Mouse (Mus musculus) stomach, embryonic 15.5 days (tissue): ENCODE results near the gene Eppin. TPM values are rescaled to one million over a fixed set of nuclear protein-coding genes. Genes with fewer than 3 reads are reported as not detected.
"Not testable (repeated sequence)": the region's sequence is repeated elsewhere in the genome, so short reads cannot be mapped to it uniquely, and the experiment has no call there.

Source experiments
- ATAC-seq: fragments of 200-750 bp; cut with Nextera tagmentation; 2 replicates; pipeline ENCODE4 v1.8.0; 2017; ENCODE audit warnings: low read depth, moderate number of reproducible peaks, moderate TSS enrichment; ENCODE audit not compliant: insufficient read depth, low FRiP score
- H3K27ac ChIP-seq: fragments of 300-500 bp; sonication (generic); 2 replicates; pipeline ENCODE4 v1.5.1; 2015; ENCODE audit warnings: mild to moderate bottlenecking, inconsistent platforms
- H3K27me3 ChIP-seq: fragments of 300-500 bp; sonication (generic); replicated peaks from 2 replicates; pipeline ENCODE4 v1.6.1; 2015; ENCODE audit warnings: inconsistent platforms
- H3K36me3 ChIP-seq: fragments of 300-500 bp; sonication (generic); 2 replicates; pipeline ENCODE4 v1.6.1; 2015; ENCODE audit warnings: inconsistent platforms
- H3K4me1 ChIP-seq: fragments of 300-500 bp; sonication (generic); 2 replicates; pipeline ENCODE4 v1.6.1; 2015; ENCODE audit warnings: inconsistent platforms
- H3K4me2 ChIP-seq: fragments of 300-500 bp; sonication (generic); 2 replicates; pipeline ENCODE4 v1.6.1; 2015; ENCODE audit warnings: mild to moderate bottlenecking, inconsistent platforms
- H3K4me3 ChIP-seq: fragments of 300-500 bp; sonication (generic); replicated peaks from 2 replicates; pipeline ENCODE4 v1.5.1; 2015; ENCODE audit warnings: inconsistent platforms
- H3K9ac ChIP-seq: fragments of 300-500 bp; sonication (generic); 2 replicates; pipeline ENCODE4 v1.6.1; 2015; ENCODE audit warnings: inconsistent platforms
- H3K9me3 ChIP-seq: fragments of 300-500 bp; sonication (generic); 2 replicates; pipeline ENCODE4 v1.6.1; 2016; ENCODE audit warnings: inconsistent platforms
- WGBS: fragments of 180-500 bp; shearing (Covaris S2); methylation state at CpG from one replicate; pipeline ENCODE4 v1.1.7; 2015; 5-methylcytosine and 5-hydroxymethylcytosine counted together
- polyA plus RNA-seq: library from polyadenylated mRNA; unstranded; fragments of >200 nt; fragmentation: Nextera tagmentation; extraction: Ambion mirVana; gene quantifications from 2 replicates; pipeline ENCODE4 v1.2.1, GENCODE M21; 2015

The Eppin gene
- polyA plus RNA-seq, 1 experiment from 2014 or later = not detected

GRCm38 (mm10) chr2:164600179-164600578 lies 6.8 kb upstream of the Eppin start:
- H3K27me3 ChIP-seq = no peaks in the 10 kb centered on the region
- H3K27ac ChIP-seq = no peak overlapping the region
- no peaks in the 10 kb centered on the region for H3K36me3 ChIP-seq
- no peaks in the 10 kb centered on the region for H3K9me3 ChIP-seq
- H3K4me1 ChIP-seq = no peaks in the 10 kb centered on the region
- H3K4me3 ChIP-seq = no peak overlapping the region
- WGBS = 70% methylated on average over 3 of the region's 3 CpGs
- no peak overlapping the region for H3K9ac ChIP-seq
- ATAC-seq = no peak
- H3K4me2 ChIP-seq = no peak overlapping the region

GRCm38 (mm10) chr2:164592014-164592413 lies 1.4 kb downstream of the Eppin start:
- H3K36me3 ChIP-seq = no peaks in the 10 kb centered on the region
- H3K27me3 ChIP-seq = no peaks in the 10 kb centered on the region
- no peaks in the 10 kb centered on the region for H3K9me3 ChIP-seq
- WGBS = 5% methylated on average over 4 of the region's 4 CpGs
- no peaks in the 10 kb centered on the region for H3K4me1 ChIP-seq
- no peak; the same call in 1 of the 2 replicates for ATAC-seq
- H3K9ac ChIP-seq = no peak overlapping the region
- no peak overlapping the region for H3K4me2 ChIP-seq
- no peak overlapping the region for H3K27ac ChIP-seq
- no peak overlapping the region for H3K4me3 ChIP-seq

GRCm38 (mm10) chr2:164585025-164585725 lies 8.2 kb downstream of the Eppin start, which contains the start of gene Wfdc6a:
Wfdc6a (minus strand) TSS chr2:164585447.
- not testable (repeated sequence) for H3K9me3 ChIP-seq, H3K4me2 ChIP-seq, H3K36me3 ChIP-seq, H3K27ac ChIP-seq, H3K4me3 ChIP-seq, H3K9ac ChIP-seq, ATAC-seq, H3K4me1 ChIP-seq, H3K27me3 ChIP-seq
- 51% methylated on average over 13 of the region's 13 CpGs for WGBS

GRCm38 (mm10) chr2:164573359-164573758 lies 20.0 kb downstream of the Eppin start, which contains the start of gene Spint3:
Spint3 (minus strand) TSS chr2:164573459.
- not testable (repeated sequence) for H3K9ac ChIP-seq, ATAC-seq, H3K4me3 ChIP-seq, H3K27ac ChIP-seq, H3K9me3 ChIP-seq, H3K36me3 ChIP-seq, H3K27me3 ChIP-seq, H3K4me1 ChIP-seq, H3K4me2 ChIP-seq
- 88% methylated on average over 6 of the region's 6 CpGs for WGBS

- Histone ChIP-seq H3K4me1 (peaks cover 7% of the 10 kb centered on the region), H3K27me3 (no peaks in the 10 kb centered on the region), H3K4me2 (no peak overlapping the region), H3K9ac (no peak overlapping the region), H3K9me3 (no peaks in the 10 kb centered on the region), H3K36me3 (no peaks in the 10 kb centered on the region; the same call in 1 of the 2 replicates), H3K4me3 (no peak overlapping the region), H3K27ac (no peak overlapping the region)
- ATAC-seq = no peak
- WGBS = 69% methylated on average over 5 of the region's 5 CpGs
Measured at GRCm38 (mm10) chr2:164567460-164567859, 25.9 kb downstream of the Eppin start.

GRCm38 (mm10) chr2:164566997-164567396 lies 26.4 kb downstream of the Eppin start:
- Histone ChIP-seq H3K4me3 (no peak overlapping the region), H3K9me3 (no peaks in the 10 kb centered on the region), H3K27me3 (no peaks in the 10 kb centered on the region), H3K36me3 (no peaks in the 10 kb centered on the region; the same call in 1 of the 2 replicates), H3K27ac (no peak overlapping the region), H3K4me2 (no peak overlapping the region), H3K4me1 (peaks cover 10% of the 10 kb centered on the region), H3K9ac (no peak overlapping the region)
- ATAC-seq = no peak
- WGBS = 72% methylated on average over 2 of the region's 2 CpGs

GRCm38 (mm10) chr2:164564346-164564745 lies 29.0 kb downstream of the Eppin start:
- 62% methylated on average over 5 of the region's 5 CpGs for WGBS
- no peak overlapping the region for H3K9ac ChIP-seq
- no peak overlapping the region for H3K4me3 ChIP-seq
- H3K4me1 ChIP-seq = peaks cover 10% of the 10 kb centered on the region
- no peaks in the 10 kb centered on the region for H3K9me3 ChIP-seq
- peak overlapping the region; percentile 97; the same call in 1 of the 2 replicates for H3K4me2 ChIP-seq
- H3K27ac ChIP-seq = no peak overlapping the region
- ATAC-seq = no peak
- H3K27me3 ChIP-seq = no peaks in the 10 kb centered on the region
- no peaks in the 10 kb centered on the region; the same call in 1 of the 2 replicates for H3K36me3 ChIP-seq

- H3K4me1 ChIP-seq = peaks cover 10% of the 10 kb centered on the region
- under 1% methylated on average over 32 of the region's 32 CpGs for WGBS
- no peaks in the 10 kb centered on the region; the same call in 1 of the 2 replicates for H3K36me3 ChIP-seq
- no peaks in the 10 kb centered on the region for H3K27me3 ChIP-seq
- peak overlapping the region; percentile 49 for H3K4me3 ChIP-seq
- H3K9me3 ChIP-seq = no peaks in the 10 kb centered on the region
- peak; percentile 38 for ATAC-seq
- H3K4me2 ChIP-seq = peak overlapping the region; percentile 97
- H3K27ac ChIP-seq = peak overlapping the region; percentile 38
- peak overlapping the region; percentile 37; the same call in 1 of the 2 replicates for H3K9ac ChIP-seq
Measured at GRCm38 (mm10) chr2:164563339-164564038, 29.9 kb downstream of the Eppin start.

GRCm38 (mm10) chr2:164562391-164563188 lies 30.8 kb downstream of the Eppin start, which contains the start of gene Wfdc2:
Wfdc2 (plus strand) TSS chr2:164562413.
- H3K9ac ChIP-seq = peak within 1 kb of the TSS; percentile 37; the same call in 1 of the 2 replicates
- no peaks in the 10 kb centered on the region for H3K27me3 ChIP-seq
- peak within 1 kb of the TSS; percentile 38 for H3K27ac ChIP-seq
- WGBS = 8% methylated on average over 24 of the region's 24 CpGs
- peak within 1 kb of the TSS; percentile 97 for H3K4me2 ChIP-seq
- H3K4me1 ChIP-seq = peaks cover 10% of the 10 kb centered on the region
- H3K4me3 ChIP-seq = peak within 1 kb of the TSS; percentile 49
- H3K36me3 ChIP-seq = no peaks in the 10 kb centered on the region; the same call in 1 of the 2 replicates
- ATAC-seq = no peak
- no peaks in the 10 kb centered on the region for H3K9me3 ChIP-seq

GRCm38 (mm10) chr2:164560106-164560505 lies 33.3 kb downstream of the Eppin start:
- Histone ChIP-seq H3K27me3 (no peaks in the 10 kb centered on the region), H3K36me3 (no peaks in the 10 kb centered on the region), H3K9me3 (no peaks in the 10 kb centered on the region), H3K4me3 (no peak overlapping the region), H3K4me2 (no peak overlapping the region), H3K27ac (no peak overlapping the region), H3K4me1 (peaks cover 10% of the 10 kb centered on the region), H3K9ac (no peak overlapping the region)
- ATAC-seq = no peak
- WGBS = 79% methylated on average over 8 of the region's 8 CpGs

GRCm38 (mm10) chr2:164558991-164559645 lies 34.3 kb downstream of the Eppin start:
- H3K27ac ChIP-seq = peak overlapping the region; percentile 73
- WGBS = 34% methylated on average over 16 of the region's 16 CpGs
- H3K9me3 ChIP-seq = no peaks in the 10 kb centered on the region
- H3K27me3 ChIP-seq = no peaks in the 10 kb centered on the region
- H3K4me1 ChIP-seq = peaks cover 10% of the 10 kb centered on the region
- peak overlapping the region; percentile 12; the same call in 1 of the 2 replicates for H3K4me2 ChIP-seq
- H3K4me3 ChIP-seq = no peak overlapping the region
- no peak overlapping the region for H3K9ac ChIP-seq
- ATAC-seq = peak; percentile 44; the same call in 1 of the 2 replicates
- H3K36me3 ChIP-seq = no peaks in the 10 kb centered on the region
